Mouse (Mus musculus) stomach, postnatal 0 days (tissue): ENCODE measurements around the gene Itga9. TPM values are rescaled to one million over a fixed set of nuclear protein-coding genes. Genes with fewer than 3 reads are reported as not detected.

Source experiments
- ATAC-seq: fragments of 200-750 bp; cut with Nextera tagmentation; 2 replicates; pipeline ENCODE4 v1.8.0; 2017; ENCODE audit not compliant: low FRiP score, low TSS enrichment
- DNase-seq: peaks from one replicate; pipeline ENCODE4 v3.0.0-alpha.2; 2016; ENCODE audit warnings: low spot score
- H3K27ac ChIP-seq: fragments of 300-500 bp; sonication (generic); replicated peaks from 2 replicates; pipeline ENCODE4 v1.5.1; 2014; ENCODE audit warnings: mild to moderate bottlenecking, control low read depth
- H3K27me3 ChIP-seq: fragments of 300-500 bp; sonication (generic); 2 replicates; pipeline ENCODE4 v1.6.1; 2014; ENCODE audit warnings: low read length; ENCODE audit not compliant: control insufficient read depth, insufficient read depth
- H3K36me3 ChIP-seq: fragments of 300-500 bp; sonication (generic); 2 replicates; pipeline ENCODE4 v1.6.1; 2014; ENCODE audit warnings: low read length, mixed read lengths; ENCODE audit not compliant: control insufficient read depth, insufficient read depth
- H3K4me1 ChIP-seq: fragments of 300-500 bp; sonication (generic); replicated peaks from 2 replicates; pipeline ENCODE4 v1.6.1; 2014; ENCODE audit warnings: antibody characterized with exemption; ENCODE audit not compliant: control insufficient read depth, insufficient read depth
- H3K4me2 ChIP-seq: fragments of 300-500 bp; sonication (generic); replicated peaks from 2 replicates; pipeline ENCODE4 v1.6.1; 2014; ENCODE audit warnings: low read depth, mild to moderate bottlenecking, control low read depth, moderate library complexity
- H3K4me3 ChIP-seq: fragments of 300-500 bp; sonication (generic); 2 replicates; pipeline ENCODE4 v1.5.1; 2014; ENCODE audit warnings: low read depth, low read length, control low read depth
- H3K9ac ChIP-seq: fragments of 300-500 bp; sonication (generic); 2 replicates; pipeline ENCODE4 v1.6.1; 2014; ENCODE audit warnings: mild to moderate bottlenecking, low read length, control low read depth, mixed read lengths
- H3K9me3 ChIP-seq: fragments of 300-500 bp; sonication (generic); 2 replicates; pipeline ENCODE4 v1.6.1; 2016; ENCODE audit warnings: low read length; ENCODE audit not compliant: control insufficient read depth
- CTCF ChIP-seq: IDR thresholded peaks from 2 replicates; pipeline ENCODE4 v1.5.1; 2016; ENCODE audit warnings: antibody characterized with exemption, low read depth, mild to moderate bottlenecking, moderate library complexity
- EP300 ChIP-seq: optimal IDR thresholded peaks from 2 replicates; pipeline ENCODE3; 2016; ENCODE audit warnings: antibody characterized with exemption
- WGBS: fragments of 180-500 bp; shearing (Covaris S2); extraction: QIAGEN DNeasy Blood & Tissue Kit; methylation state at CpG from one replicate; pipeline ENCODE4 v1.1.7; 2014; 5-methylcytosine and 5-hydroxymethylcytosine counted together
- polyA plus RNA-seq: library from polyadenylated mRNA; unstranded; fragments of >200 nt; fragmentation: Nextera tagmentation; extraction: Ambion mirVana; gene quantifications from 2 replicates; pipeline ENCODE4 v1.2.1, GENCODE M21; 2015

The Itga9 gene
- polyA plus RNA-seq, 1 experiment from 2014 or later: 5.3 TPM

GRCm38 (mm10) chr9:118650976-118651375 is 44.5 kb downstream of the Itga9 start:
- Histone ChIP-seq H3K27me3 (no peaks in the 10 kb centered on the region), H3K36me3 (no peaks in the 10 kb centered on the region), H3K27ac (no peak overlapping the region), H3K4me2 (no peak overlapping the region), H3K4me3 (no peak overlapping the region), H3K9me3 (no peaks in the 10 kb centered on the region), H3K4me1 (no peaks in the 10 kb centered on the region), H3K9ac (no peak overlapping the region)
- no peak for ATAC-seq
- WGBS: 28% methylated on average over 4 of the region's 4 CpGs
- DNase-seq: no peak
- no peak for TF ChIP-seq EP300
- no peak for TF ChIP-seq CTCF

- H3K27ac ChIP-seq: no peak overlapping the region
- H3K4me1 ChIP-seq: no peaks in the 10 kb centered on the region
- H3K4me2 ChIP-seq: no peak overlapping the region
- ATAC-seq (no peak), DNase-seq (no peak)
- TF ChIP-seq CTCF (no peak), EP300 (no peak)
- H3K9me3 ChIP-seq: no peaks in the 10 kb centered on the region
- 66% methylated on average over 2 of the region's 2 CpGs for WGBS
- no peak overlapping the region for H3K9ac ChIP-seq
- no peaks in the 10 kb centered on the region for H3K27me3 ChIP-seq
- H3K36me3 ChIP-seq: no peaks in the 10 kb centered on the region
- no peak overlapping the region for H3K4me3 ChIP-seq
Observed at GRCm38 (mm10) chr9:118651939-118652338, 45.4 kb downstream of the Itga9 start.

- H3K27ac ChIP-seq: no peak overlapping the region
- DNase-seq (no peak), ATAC-seq (no peak)
- no peaks in the 10 kb centered on the region for H3K9me3 ChIP-seq
- WGBS: 26% methylated on average over 1 of the region's 1 CpGs
- no peaks in the 10 kb centered on the region for H3K4me1 ChIP-seq
- H3K36me3 ChIP-seq: no peaks in the 10 kb centered on the region
- no peak overlapping the region for H3K9ac ChIP-seq
- H3K4me2 ChIP-seq: no peak overlapping the region
- TF ChIP-seq CTCF (no peak), EP300 (no peak)
- no peak overlapping the region for H3K4me3 ChIP-seq
- no peaks in the 10 kb centered on the region for H3K27me3 ChIP-seq
Observed at GRCm38 (mm10) chr9:118653436-118653835, 46.9 kb downstream of the Itga9 start.

GRCm38 (mm10) chr9:118654969-118655368 is 48.5 kb downstream of the Itga9 start:
- no peak overlapping the region for H3K4me3 ChIP-seq
- ATAC-seq (no peak), DNase-seq (no peak)
- H3K27ac ChIP-seq: no peak overlapping the region
- H3K9me3 ChIP-seq: no peaks in the 10 kb centered on the region
- no peaks in the 10 kb centered on the region for H3K4me1 ChIP-seq
- no peaks in the 10 kb centered on the region for H3K27me3 ChIP-seq
- H3K4me2 ChIP-seq: no peak overlapping the region
- no peaks in the 10 kb centered on the region for H3K36me3 ChIP-seq
- TF ChIP-seq EP300 (no peak), CTCF (no peak)
- no peak overlapping the region for H3K9ac ChIP-seq
- WGBS: 32% methylated on average over 6 of the region's 6 CpGs

- Histone ChIP-seq H3K4me3 (no peak overlapping the region), H3K9me3 (no peaks in the 10 kb centered on the region), H3K4me2 (no peak overlapping the region), H3K27ac (no peak overlapping the region), H3K27me3 (no peaks in the 10 kb centered on the region), H3K36me3 (no peaks in the 10 kb centered on the region), H3K4me1 (no peaks in the 10 kb centered on the region), H3K9ac (no peak overlapping the region)
- ATAC-seq (no peak), DNase-seq (no peak)
- WGBS: 90% methylated on average over 3 of the region's 3 CpGs
- TF ChIP-seq EP300 (no peak), CTCF (no peak)
Observed at GRCm38 (mm10) chr9:118655726-118656125, 49.2 kb downstream of the Itga9 start.

GRCm38 (mm10) chr9:118658159-118658558 is 51.7 kb downstream of the Itga9 start:
- no peak for DNase-seq
- Histone ChIP-seq H3K36me3 (no peaks in the 10 kb centered on the region), H3K4me3 (no peak overlapping the region), H3K4me1 (no peaks in the 10 kb centered on the region), H3K9ac (no peak overlapping the region), H3K27me3 (no peaks in the 10 kb centered on the region), H3K27ac (no peak overlapping the region), H3K4me2 (no peak overlapping the region), H3K9me3 (no peaks in the 10 kb centered on the region)
- TF ChIP-seq EP300 (no peak), CTCF (no peak)
- ATAC-seq: no peak
- WGBS: 88% methylated on average over 7 of the region's 7 CpGs
